Mouse (Mus musculus) R1 (cell line): ENCODE measurements around the gene Xrcc5.

Source experiments
- DNase-seq: peaks from one replicate; pipeline ENCODE4 v3.0.0-alpha.2; 2018; ENCODE audit warnings: low read depth, low spot score

Gene Xrcc5

DNA sequence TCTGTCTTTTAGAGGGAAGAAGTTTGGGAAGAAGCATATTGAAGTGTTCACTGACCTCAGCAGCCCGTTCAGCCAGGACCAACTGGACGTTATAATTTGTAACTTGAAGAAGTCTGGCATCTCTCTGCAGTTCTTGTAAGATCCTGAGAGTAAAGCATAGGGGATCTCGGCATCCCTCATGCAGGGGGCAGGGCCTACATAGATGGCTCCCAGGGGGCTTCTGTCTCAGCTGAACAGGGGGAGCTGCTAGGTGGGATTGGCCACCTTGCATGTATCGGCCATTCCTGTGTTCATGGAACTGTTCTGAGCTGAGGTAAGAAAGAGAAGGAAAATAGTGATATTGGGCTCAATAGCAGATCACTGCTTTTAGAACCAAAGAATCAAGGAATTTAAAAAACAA is 8.2 kb downstream of the Xrcc5 start:
- no peak for DNase-seq

DNA sequence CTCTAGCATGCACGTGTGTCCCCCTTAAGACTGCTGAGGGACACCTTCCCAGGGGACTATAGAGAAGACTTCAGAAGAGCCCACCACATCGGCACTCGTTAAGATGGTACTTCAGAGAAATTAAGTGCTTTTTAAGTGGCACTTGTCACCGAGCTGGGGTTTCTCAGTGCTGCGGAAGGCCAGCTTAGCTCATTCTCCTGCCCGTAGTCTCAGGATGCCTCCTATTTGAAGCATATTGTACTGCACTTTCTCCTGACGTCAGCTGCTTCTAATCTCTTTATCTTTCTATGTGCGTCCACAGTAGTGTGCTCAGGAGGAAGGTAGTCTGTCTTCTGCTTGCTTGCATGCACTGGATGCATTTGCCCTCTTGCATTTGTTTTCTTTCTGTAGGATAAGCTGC is 9.2 kb downstream of the Xrcc5 start:
- no peak for DNase-seq

DNA sequence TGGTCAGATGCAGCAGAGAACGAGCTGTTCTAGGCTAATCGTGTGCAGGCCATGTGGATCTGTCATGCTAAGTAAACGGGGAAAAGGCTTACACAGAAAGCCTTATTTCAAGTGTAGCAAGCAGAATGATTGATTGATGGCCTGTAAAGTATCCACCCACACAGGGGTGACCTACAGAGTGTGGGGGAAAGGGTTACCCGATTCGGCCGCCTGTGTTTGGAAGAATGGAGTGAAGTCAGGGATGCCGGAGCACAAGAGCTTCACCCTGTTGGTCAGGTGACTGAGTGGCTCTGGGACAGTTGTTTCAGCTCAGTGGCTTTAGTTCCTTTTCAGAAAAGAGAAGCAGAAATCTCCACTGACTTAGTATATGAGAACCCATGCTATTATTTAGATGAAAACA is 9.7 kb downstream of the Xrcc5 start:
- no peak for DNase-seq

DNA sequence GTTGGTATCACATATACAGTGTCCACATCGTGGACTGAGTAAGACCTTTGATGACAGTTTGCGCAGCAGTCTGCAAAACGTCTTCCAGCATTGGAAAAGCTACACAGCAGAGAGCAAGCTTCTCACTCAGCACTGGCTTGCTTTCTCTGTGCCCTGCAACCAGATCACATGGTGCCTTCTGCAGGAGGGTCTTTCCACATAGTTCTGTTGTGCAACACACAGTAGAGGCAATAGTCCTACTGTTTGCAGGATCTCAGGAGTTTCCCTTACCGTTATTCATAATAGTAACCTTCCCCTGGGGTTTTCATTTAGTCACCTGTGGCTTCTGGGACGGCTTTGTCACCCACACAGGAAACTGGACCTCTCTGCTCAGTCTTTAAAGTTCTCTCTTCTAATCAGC is 13.5 kb downstream of the Xrcc5 start:
- DNase-seq, result no peak

DNA sequence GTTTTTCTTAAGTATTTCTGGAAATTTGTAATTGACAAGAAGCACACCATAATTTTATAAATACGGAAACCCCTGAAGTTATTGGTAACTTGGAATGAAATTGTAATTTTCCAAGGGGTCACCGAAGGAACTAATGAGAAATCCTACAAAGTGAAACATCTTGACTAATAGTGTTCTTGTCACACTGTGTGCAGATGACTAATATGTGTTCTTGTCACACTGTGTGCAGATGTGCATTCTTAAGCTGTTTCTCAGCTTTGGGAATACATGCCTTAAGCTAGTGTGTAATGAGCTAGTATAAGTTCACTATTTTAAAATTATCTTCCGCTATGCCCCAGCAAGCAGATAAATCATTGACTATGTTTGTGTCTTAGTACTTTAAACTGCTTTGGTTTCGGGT is 16.0 kb downstream of the Xrcc5 start:
- no peak for DNase-seq

DNA sequence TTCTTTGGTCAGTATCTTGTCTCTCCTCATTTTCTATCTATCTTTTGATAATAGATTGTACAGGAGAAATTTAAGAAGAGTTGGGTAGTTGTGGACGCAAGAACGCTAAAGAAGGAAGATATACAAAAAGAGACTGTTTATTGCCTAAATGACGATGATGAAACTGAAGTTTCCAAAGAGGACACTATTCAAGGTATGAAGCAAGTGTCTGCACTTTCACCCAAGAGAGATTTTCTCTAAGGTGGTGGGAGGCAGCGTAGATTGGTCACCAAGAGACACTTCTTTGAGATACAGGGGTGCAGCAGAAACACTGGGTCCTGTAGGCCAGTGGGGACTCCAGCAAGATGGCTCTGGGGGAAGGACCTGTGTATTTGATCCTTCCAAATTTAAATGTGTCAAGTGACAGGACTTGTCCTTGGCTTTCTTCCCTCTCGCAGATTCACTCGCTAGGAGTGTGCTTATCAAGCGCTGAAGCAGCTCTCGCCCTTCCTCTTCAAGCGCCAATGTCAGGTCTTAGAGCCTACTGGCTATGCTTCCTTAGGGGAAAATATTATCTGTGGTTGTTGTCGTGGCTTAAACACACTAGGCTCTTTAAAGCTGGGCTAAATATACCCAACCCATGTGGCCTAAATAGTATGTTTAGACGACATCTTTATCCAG is 19.1 kb downstream of the Xrcc5 start:
- no peak for DNase-seq

DNA sequence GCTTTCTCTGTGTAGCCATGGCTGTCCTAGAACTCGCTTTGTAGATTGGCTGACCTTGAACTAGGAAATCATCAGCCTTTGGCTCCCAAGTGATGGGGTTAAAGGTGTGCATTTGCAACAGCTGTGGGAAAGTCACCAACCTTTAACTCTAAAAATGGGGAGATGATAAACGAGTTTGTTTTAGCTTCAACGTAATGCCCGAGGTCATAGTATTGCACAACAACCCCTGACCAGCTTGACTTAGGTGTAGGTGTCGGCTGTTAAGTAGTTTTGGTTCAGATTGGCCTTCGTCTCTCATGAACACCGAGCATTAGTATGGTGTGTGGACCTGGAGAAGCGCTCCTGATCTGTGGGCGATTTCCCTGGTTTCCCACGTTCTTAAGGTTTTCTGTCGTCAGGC is 27.6 kb downstream of the Xrcc5 start:
- no peak for DNase-seq

DNA sequence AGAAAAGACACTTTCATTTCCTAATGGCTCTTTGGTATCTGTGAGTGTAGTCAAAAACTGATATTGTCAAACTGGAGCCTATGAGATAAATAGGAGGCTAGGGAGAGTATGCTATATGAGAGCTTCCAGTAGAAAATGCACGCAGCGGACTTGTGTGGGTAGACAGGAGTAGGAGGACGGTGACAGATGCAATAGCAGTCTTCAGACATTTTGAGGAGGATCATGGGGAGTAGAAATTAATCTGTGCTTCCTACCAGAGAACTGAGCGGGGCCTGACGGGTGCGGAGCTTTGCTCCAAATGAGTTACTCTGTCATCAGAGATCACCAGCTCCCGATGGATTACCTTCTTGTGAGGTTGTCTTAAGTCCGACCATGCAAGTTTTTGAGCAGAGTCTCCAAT is 29.6 kb downstream of the Xrcc5 start:
- DNase-seq, result no peak

DNA sequence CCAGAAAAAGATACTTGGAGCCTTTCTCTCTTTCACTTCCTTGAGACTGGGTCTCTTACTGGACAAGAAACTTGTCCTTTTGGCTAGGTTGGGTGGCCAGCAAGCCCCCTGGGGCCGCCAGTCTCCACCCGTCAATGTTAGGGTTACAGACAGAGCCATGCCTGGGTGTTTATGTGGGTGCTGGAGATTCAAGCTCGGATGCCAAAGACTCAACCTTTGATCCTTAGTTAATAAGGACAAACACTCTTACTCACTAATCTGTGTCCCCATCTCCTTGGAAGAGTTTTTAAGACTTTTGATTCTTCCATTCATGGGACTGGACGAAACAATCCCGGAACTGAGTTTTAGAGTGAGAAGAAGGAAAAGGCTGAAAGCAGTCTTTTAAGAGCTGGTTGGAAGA is 31.1 kb downstream of the Xrcc5 start:
- no peak for DNase-seq

DNA sequence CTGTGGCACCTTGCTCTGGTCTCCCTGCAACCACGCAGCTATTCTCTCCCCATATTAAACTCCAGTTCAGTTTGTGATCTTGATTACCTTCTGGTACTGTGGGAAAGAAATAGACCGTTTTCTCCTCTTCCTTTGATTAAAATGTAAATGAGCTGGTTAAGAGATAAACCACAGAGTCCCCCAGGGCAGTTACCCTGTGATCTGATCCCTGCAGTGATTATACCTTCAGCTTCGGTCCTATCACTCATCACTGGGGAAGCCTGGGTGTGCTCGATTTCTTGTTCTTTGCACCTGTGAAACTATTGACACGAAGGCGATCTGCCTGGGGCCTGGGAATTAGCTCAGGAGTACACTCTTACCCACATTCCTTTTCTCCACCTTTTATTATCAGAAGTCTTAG is 40.7 kb downstream of the Xrcc5 start:
- DNase-seq, result no peak

DNA sequence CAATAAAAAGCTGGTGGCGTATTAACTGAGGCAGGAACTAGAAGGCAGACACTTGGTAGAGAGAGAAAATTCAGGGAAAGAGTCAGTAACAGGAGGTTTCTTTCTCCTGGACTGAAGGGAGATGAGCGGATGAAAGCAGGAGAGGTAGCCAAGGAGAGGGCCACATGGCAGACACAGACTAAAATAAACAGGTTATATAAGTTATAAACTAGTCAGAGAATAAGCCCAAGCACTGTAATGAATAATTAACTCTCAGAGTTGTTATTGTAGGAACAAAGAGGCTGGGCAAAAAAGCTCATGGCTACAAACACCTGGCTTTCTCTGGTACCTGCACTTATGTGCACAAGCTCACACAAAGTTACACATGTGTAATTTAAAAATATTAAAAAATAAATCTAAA is 47.6 kb downstream of the Xrcc5 start:
- DNase-seq, result no peak

DNA sequence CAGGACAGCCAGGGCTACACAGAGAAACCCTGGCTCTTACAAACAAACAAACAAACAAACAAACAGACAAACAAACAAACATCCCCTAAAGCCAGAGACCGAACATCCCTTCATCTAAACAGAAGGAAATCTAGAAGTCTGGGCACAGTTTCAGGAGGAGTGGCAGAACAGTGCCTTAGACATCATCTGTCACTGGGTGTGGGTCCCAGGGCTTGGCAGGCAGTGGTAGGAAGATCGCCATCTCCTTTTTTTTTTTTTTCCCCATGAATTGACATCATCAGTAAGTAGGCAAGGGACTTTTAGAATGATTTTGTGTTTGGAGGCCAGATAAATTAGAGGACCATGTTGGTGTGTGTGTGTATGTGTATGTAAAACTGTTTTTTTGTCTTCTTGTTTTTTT is 51.0 kb downstream of the Xrcc5 start:
- no peak for DNase-seq

DNA sequence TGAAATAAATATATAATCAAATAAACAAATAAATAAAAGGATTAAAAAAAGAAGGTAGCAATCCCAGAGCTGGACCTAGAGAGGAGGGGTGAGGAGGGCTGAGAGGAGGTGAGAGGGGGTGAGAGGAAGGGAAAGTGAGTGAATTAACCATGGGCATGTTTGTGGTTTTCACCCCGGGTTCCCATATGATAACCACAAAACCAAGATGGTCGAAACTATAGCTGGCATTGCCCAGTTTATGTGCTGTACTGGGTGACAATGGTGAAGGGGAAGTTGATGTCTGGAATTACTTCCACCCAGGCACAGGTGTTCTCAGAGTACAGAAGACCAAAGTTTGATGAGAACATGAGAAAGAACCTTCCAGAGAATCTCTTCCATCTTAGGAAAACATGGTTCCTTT is 52.2 kb downstream of the Xrcc5 start:
- no peak for DNase-seq

DNA sequence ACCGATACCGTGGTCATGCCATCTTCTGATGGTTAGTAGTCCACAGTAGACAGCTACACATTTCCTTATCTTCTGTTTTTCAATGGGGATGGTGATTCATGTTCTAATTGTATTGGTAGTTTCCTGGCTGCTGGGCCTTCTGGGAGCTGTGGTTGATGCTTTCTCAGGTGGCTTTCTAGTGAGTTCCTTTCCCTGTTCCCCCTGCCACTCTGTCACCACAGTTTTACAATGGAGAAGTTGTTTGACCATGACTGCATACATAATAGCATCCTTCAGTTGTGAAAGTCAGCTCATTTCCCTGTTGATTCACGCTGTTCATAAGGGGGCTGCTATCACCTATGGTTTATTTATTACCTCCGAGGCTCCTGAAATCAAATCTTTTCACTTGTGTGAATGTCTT is 53.6 kb downstream of the Xrcc5 start:
- no peak for DNase-seq

DNA sequence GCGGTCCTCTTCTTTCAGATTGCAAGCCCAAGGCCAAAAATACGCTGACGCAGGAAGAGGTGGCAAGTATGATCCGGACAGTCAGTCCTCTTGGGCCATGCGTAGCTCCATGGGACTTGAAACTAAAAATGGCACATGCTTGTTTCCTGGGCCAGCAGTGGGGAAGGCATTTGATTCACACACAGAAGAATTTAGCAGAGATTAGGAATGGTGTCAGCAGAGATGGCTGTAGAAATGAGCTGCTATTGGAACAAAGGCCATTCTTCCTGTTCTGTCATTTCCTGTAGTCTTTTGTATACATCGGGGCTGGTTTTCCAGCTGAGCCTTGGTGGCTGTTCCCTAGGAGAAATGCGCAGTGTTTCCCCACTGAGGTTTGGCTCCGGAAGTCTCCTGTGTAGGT is 57.4 kb downstream of the Xrcc5 start:
- peak; percentile 81 for DNase-seq

DNA sequence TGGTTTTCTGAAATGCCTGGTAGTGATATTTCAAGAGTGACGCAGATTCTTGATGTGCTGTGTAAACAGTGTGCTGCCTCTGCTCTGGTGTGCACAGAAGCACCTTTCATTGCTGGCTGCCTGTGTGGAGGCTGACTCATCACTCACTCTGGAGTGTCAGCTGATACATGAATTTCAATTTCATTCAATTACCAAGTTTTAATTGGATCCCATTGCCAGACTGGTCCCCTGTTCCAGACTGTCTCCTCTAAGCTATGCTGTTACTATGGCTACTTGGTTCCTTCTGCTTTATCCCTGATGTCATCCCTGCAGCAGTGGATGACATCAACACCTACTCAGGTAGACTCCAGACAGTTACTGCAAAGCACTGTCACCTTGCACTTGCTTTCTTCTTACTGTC is 65.3 kb downstream of the Xrcc5 start:
- no peak for DNase-seq

DNA sequence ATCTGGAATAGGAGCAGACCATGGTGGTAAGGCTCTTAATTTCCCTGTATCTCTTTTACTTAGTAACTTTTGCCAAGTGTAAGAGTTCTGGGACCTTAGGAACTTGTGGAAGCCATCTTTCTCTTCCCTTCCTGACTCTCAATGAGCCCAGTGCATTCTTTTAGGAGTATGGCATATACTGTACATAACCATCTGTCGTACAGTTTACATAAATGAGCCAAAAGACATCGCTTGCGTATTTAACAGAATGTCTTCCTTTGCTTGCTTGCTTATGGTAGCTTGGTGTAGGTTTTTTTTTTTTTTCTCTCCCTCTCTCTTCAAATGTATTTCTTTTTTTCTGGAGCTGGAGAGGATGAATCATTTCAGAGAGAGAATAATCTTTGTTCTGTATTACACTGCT is 65.7 kb downstream of the Xrcc5 start:
- DNase-seq, result no peak

DNA sequence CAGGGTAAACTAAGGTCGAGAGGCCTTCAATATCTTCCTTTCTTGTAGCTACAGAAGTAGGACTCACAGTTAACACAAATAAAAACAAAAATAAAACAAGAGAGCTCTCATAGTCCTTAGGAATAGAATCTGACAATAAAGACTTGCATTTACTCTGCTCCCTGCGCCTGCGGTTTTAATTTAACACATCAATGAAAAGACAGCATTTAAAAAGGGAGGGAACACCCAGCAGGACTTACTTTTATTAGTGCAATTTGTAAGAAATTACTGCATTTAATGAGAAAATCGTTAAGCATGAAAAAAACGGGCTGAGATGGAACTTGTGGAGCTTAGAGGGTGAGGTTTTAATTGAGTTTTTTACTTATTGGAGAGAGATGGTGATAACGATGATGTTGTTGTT is 66.4 kb downstream of the Xrcc5 start:
- no peak for DNase-seq

DNA sequence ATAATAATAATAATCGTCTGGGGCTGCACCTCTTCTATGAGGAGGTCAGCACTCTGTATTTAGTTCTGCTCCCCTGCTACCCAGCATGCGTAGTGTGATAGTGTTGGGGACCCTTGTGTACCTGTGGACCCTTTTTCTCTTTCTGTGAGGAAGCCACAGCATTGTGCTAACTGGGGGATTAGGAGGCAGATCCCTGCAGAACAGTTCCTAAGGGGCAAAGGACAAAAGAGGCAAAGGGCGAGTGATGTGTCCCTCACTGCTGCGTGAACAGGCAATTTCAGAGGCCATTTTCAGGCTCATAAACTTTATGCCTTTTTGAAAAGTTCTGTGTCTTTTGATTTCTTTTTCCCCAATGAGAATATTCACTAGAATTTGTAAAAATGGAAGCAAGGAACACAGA is 66.8 kb downstream of the Xrcc5 start:
- DNase-seq, result no peak

DNA sequence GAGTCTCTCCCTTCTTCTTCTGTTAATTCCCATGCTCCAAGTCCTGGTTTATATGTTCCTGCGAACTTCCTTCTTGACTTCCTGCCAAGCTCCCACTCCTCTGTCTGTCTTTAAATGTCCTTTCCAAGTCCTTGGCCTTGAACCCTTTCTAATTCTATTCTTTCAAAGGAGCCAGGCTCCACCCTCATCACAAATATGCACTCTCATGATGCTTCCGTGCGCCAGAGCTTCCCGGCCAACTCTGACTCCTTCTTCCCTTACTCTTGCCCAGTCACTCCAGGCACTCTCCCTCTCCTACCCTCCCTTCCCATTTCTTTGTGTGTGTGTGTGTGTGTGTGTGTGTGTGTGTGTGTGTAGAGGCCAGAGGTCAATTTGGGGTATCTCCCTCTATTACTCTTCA is 70.9 kb downstream of the Xrcc5 start:
- DNase-seq, result peak; percentile 89

DNA sequence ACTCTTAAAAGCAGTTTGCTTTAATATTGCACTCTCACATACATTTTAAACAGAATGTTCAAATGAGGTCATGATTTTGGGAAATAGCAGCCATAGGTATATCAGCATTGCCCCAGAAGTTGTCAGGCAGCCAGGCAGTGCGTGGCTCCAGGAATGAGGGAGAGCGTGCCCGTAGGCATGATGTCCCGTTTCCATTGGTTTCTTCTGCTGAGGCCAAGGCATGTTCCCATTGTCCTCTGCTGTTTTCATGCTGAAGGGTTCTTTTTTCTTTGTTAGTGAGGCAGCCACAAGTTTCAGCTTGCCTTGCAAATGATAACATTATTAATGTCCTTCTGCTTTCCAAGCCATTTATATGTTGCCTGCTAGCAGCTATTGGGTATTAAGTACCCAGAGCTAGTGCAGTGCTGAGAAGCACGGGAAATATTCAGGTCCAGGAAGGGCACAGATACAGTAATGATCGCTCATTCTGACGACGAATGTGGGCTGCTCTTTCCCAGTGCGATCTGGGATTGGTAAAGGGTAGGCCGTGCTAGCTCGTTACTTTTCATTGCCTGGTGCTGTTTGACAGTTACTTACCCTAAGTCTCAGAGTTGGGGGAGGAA is 72.6 kb downstream of the Xrcc5 start:
- no peak for DNase-seq

DNA sequence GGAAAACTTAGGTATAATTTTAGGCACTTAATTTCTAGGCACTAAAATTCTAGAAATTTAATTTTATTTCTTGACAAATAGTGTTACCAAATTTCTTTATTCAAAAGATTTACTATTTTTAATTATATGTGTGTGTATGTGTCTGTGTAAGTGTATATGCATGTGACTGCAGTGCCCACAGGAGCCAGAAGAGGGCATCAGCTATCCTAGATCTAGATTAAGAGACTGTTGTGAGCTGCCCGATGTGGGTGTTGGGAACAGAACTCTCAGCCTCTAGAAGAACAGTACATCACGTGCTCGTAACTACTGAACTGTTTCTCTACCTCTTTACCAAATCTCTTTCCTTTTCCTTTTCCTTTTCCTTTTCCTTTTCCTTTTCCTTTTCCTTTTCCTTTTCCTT is 73.3 kb downstream of the Xrcc5 start:
- DNase-seq, result peak; percentile 60

DNA sequence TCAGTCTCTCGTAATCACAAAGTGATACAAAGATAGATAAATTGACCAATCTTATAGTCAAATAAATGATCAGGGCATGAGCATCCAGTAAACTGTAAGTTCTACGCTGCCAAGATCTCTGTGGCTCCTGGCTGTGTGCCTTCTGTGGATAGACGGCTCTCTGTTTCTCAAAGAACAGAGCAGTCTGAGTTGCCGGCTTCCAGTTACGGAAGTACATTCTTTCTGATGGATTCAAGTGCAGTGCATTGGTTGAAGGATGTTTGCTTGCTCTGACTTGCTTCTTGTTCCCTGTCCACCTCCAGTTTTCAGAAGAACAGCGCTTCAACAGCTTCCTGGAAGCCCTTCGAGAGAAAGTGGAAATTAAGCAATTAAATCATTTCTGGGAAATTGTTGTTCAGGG is 75.8 kb downstream of the Xrcc5 start:
- no peak for DNase-seq

DNA sequence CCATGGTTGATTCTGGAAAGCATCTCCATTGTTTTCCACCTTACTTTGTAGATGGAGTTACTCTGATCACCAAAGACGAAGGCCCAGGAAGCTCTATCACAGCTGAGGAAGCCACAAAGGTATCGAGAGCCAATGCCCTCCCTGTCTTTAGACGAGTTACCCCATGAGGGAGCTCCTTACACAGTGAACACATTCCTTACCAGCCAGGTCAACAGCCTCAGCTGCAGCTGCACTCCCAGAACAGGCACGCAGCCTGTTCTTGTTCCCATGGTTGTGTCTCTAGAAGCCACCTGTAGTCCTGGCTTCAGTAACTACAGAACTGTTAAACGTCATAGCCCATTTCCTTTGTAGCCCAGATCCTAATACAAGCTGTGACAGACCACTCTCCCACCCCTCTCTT is 76.4 kb downstream of the Xrcc5 start:
- no peak for DNase-seq
